Mouse (Mus musculus) forebrain, embryonic 12.5 days (tissue): ENCODE measurements at regions not wholly inside any gene's neighbourhood (a gene's known extent, or its start where the extent isn't known, plus 50 kb on each side); places are given as distances from the start of the nearest gene placed in this dataset.

Source experiments
- ATAC-seq: fragments of 200-750 bp; cut with Nextera tagmentation; 2 replicates; pipeline ENCODE4 v1.8.0; 2017; ENCODE audit warnings: moderate TSS enrichment; ENCODE audit not compliant: low FRiP score
- H3K27ac ChIP-seq: fragments of 300-500 bp; sonication (generic); 2 replicates; pipeline ENCODE4 v1.5.1; 2016; ENCODE audit warnings: mild to moderate bottlenecking
- H3K27me3 ChIP-seq: fragments of 300-500 bp; sonication (generic); 2 replicates; pipeline ENCODE4 v1.6.1; 2016; ENCODE audit warnings: mild to moderate bottlenecking
- H3K36me3 ChIP-seq: fragments of 300-500 bp; sonication (generic); replicated peaks from 2 replicates; pipeline ENCODE4 v1.6.1; 2016; ENCODE audit warnings: mild to moderate bottlenecking
- H3K4me1 ChIP-seq: fragments of 300-500 bp; sonication (generic); 2 replicates; pipeline ENCODE4 v1.6.1; 2016
- H3K4me2 ChIP-seq: fragments of 300-500 bp; sonication (generic); 2 replicates; pipeline ENCODE4 v1.6.1; 2016; ENCODE audit warnings: mild to moderate bottlenecking, moderate library complexity
- H3K4me3 ChIP-seq: fragments of 300-500 bp; sonication (generic); replicated peaks from 2 replicates; pipeline ENCODE4 v1.5.1; 2016; ENCODE audit warnings: mild to moderate bottlenecking
- H3K9ac ChIP-seq: fragments of 300-500 bp; sonication (generic); 2 replicates; pipeline ENCODE4 v1.6.1; 2016; ENCODE audit warnings: mild to moderate bottlenecking
- H3K9me3 ChIP-seq: fragments of 300-500 bp; sonication (generic); 2 replicates; pipeline ENCODE4 v1.6.1; 2016
- WGBS: fragments of 180-500 bp; shearing (Covaris S2); methylation state at CpG from one replicate; pipeline ENCODE4 v1.1.7; 2016; 5-methylcytosine and 5-hydroxymethylcytosine counted together

DNA sequence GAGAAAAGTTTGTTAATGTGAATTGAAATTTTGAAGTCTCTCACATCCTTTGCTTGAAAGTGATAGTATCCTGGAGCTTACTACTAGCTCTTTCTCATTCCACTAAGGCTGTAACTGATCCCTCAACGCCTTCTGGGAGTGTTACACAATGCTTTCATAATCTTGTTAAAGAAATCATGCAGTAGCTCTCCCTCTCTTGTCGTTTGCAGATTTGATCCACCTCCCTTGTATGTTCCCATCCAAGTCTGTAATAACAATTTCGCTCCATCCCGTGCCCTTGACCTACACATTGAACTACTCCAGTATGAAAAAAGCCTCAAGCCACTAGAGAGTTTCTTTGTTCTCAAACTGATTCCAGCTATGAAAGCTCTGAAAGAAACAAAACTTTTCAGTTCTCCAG, 63.9 kb upstream of the Fibin start:
- no peak overlapping the region for H3K27ac ChIP-seq
- ATAC-seq: no peak
- no peak overlapping the region for H3K4me3 ChIP-seq
- no peaks in the 10 kb centered on the region for H3K4me1 ChIP-seq
- no peaks in the 10 kb centered on the region for H3K27me3 ChIP-seq
- H3K9me3 ChIP-seq: no peaks in the 10 kb centered on the region
- H3K9ac ChIP-seq: no peak overlapping the region
- no peak overlapping the region for H3K4me2 ChIP-seq
- H3K36me3 ChIP-seq: no peaks in the 10 kb centered on the region
- WGBS: 48% methylated on average over 4 of the region's 4 CpGs

DNA sequence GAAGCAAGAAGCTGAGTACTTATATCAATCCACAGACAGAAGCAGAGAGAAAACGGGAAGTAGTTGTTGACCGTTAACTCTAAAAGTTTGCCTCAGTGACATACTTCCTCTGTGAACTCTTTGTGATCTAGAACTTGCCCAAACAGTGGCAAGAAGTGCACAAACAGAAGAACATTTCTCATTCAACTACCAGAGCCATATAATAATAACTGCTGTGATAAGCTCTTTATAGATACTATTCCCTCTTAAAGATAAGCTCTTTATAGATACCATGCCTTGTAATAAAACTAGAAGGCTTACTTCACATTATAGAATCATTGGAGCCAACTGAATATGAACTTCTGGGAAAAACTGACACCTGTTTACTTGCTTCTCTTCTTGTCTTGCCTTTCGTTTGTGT, 89.7 kb upstream of the Fibin start:
- Histone ChIP-seq H3K4me3 (no peak overlapping the region), H3K27me3 (no peaks in the 10 kb centered on the region), H3K27ac (no peak overlapping the region), H3K9me3 (no peaks in the 10 kb centered on the region), H3K9ac (no peak overlapping the region), H3K4me2 (no peak overlapping the region), H3K36me3 (no peaks in the 10 kb centered on the region), H3K4me1 (no peaks in the 10 kb centered on the region)
- WGBS: 87% methylated on average over 3 of the region's 3 CpGs
- ATAC-seq: no peak

DNA sequence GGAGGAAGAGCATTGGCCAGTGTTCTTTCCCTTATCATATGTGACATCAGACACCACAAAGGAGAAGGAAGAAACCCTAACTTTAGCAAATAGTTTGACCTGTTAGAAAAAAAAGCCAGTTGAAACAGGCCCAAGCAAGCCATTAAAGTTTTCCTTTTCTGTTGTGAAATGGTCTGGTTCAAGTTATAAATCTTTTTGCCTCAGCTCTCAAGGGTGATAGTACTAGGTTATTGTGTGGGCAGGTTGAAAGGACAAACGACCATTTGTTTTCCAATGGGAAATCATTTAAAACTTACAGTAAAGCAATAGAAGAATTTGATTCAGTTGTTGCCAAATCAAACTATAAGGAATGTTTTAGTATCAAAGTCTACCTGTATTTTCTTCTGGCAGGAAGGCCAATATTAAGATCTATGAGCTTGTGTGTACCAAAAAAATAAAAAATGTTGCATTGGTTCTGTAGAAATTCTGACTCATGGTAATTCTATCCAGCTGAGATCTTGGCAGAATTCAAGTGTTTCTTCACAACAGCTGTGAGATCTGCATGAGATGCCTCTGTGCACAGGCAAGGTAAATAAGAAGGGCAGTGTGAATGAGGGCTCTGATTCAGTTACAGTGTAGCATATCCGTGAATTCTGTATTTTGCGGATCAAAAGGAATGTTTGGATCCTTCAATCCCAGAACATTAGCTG, 109.5 kb upstream of the Fibin start:
- H3K9me3 ChIP-seq: no peaks in the 10 kb centered on the region
- no peaks in the 10 kb centered on the region for H3K36me3 ChIP-seq
- H3K27me3 ChIP-seq: no peaks in the 10 kb centered on the region
- no peaks in the 10 kb centered on the region for H3K4me1 ChIP-seq
- H3K27ac ChIP-seq: no peak overlapping the region
- no peak overlapping the region for H3K9ac ChIP-seq
- no peak overlapping the region for H3K4me3 ChIP-seq
- no peak for ATAC-seq
- no peak overlapping the region for H3K4me2 ChIP-seq
- 86% methylated on average over 3 of the region's 3 CpGs for WGBS

DNA sequence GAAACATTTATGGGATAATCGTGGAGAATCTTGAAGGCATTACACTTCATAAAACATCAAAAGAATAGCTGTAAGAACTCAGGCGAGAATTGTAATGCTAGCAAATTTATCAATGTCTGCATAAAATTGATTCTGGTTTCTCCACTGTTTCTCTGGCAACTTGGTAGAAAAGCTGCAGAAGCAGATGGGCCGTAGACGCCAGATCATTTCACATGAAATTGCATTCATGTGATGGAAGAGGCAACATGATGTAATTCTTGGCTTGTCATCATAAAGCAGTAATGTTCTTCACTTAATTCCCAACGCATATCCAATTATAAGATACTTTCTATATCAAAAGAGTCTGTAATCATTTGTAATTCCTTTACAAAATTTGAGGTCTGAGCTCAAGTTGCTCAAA, 113.6 kb upstream of the Fibin start:
- Histone ChIP-seq H3K4me3 (no peak overlapping the region), H3K27me3 (no peaks in the 10 kb centered on the region), H3K9ac (no peak overlapping the region), H3K27ac (no peak overlapping the region), H3K36me3 (no peaks in the 10 kb centered on the region), H3K9me3 (no peaks in the 10 kb centered on the region), H3K4me1 (no peaks in the 10 kb centered on the region), H3K4me2 (no peak overlapping the region)
- 87% methylated on average over 5 of the region's 5 CpGs for WGBS
- no peak for ATAC-seq

DNA sequence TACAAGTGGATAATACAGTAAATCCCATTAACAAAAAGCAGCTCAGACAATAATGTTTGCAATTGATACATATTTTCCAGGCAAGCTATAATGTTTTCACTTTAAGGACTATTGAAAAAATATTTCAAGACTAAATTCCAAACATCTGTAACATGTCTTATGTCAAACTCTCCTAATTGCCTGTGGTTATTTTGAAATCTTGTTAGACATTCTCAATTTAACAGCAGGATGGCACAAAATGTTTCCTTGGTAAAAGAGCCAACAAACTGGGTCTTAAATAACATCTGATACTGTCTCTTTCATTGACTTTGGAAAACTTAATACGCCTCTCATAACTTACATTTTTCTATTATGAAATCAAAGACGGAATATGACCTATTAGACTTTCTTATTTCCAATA, 115.8 kb upstream of the Slc5a12 start:
- Histone ChIP-seq H3K27ac (no peak overlapping the region), H3K9ac (no peak overlapping the region), H3K4me3 (no peak overlapping the region), H3K4me1 (peaks cover under 1% of the 10 kb centered on the region; the same call in 1 of the 2 replicates), H3K27me3 (no peaks in the 10 kb centered on the region), H3K36me3 (no peaks in the 10 kb centered on the region), H3K4me2 (no peak overlapping the region), H3K9me3 (no peaks in the 10 kb centered on the region)
- 95% methylated on average over 2 of the region's 2 CpGs for WGBS
- ATAC-seq: no peak

DNA sequence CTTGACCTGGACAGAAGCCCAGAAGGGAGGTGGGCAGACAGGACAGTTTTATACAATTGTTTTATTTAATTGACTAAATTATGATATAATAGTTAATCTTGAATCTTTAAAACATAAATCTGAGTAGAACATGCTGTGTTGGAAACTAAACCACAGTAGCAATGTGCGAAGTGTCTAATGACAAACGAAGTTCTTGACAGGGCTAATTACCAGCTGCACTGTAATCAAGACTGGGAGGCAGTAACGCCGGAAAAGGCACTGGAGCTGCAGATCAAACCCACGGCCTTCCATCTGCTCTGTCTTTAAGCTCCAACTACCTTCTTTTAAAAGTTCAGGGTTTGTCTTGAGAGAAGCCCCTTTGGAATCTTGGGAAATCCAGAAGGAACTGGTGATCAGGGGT, 110.9 kb upstream of the Slc5a12 start:
- Histone ChIP-seq H3K4me2 (no peak overlapping the region), H3K4me1 (peaks cover 2% of the 10 kb centered on the region; the same call in 1 of the 2 replicates), H3K9ac (no peak overlapping the region), H3K4me3 (no peak overlapping the region), H3K27ac (no peak overlapping the region), H3K9me3 (no peaks in the 10 kb centered on the region), H3K27me3 (no peaks in the 10 kb centered on the region), H3K36me3 (no peaks in the 10 kb centered on the region)
- 64% methylated on average over 5 of the region's 5 CpGs for WGBS
- ATAC-seq: no peak

DNA sequence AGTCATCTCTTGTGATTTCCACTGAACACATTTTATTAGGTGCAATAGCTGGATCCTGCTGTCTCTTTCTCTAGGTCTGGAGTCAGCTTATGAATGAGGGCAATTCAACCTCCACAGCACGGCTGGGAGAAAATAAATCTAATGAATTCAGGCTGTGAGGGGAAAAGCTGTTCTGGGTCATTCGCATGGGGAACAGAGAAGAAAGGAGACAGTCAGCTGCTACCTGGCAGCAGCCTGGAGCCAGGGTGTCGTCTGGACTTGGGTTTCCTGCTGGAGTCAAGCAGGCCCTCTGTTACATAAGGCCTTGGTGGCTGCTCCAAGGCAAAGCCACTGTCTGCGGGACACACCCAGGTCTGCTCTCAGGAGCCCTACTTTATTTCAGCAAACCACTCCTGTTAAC, 110.4 kb upstream of the Slc5a12 start:
- ATAC-seq: 0 out of 2 replicates have a peak, but pooled peaks have one; percentile 17
- H3K36me3 ChIP-seq: no peaks in the 10 kb centered on the region
- no peak overlapping the region for H3K4me3 ChIP-seq
- no peak overlapping the region for H3K4me2 ChIP-seq
- H3K4me1 ChIP-seq: peaks cover 2% of the 10 kb centered on the region; the same call in 1 of the 2 replicates
- 58% methylated on average over 4 of the region's 4 CpGs for WGBS
- H3K27ac ChIP-seq: no peak overlapping the region
- H3K27me3 ChIP-seq: no peaks in the 10 kb centered on the region
- H3K9ac ChIP-seq: no peak overlapping the region
- no peaks in the 10 kb centered on the region for H3K9me3 ChIP-seq

DNA sequence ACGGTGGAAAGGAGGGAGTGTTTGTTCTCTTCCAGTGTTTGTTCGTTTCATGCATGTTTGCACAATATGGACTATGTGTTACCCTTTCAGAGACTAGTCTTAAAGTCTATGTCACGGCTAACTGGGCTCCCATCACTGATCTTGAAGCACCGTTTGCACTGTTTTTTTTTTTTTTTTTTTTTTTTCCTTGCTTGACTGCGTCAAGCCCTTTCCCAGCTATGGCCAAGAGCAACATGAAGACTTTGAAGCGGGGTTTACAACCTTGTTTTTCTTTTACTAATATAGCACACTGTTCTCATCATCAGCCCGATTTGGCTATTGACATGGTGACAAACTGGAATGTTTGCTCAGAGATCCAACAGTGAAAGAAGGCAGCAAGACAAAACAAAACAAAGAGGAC, 109.1 kb upstream of the Slc5a12 start:
- Histone ChIP-seq H3K27ac (no peak overlapping the region), H3K27me3 (no peaks in the 10 kb centered on the region), H3K4me1 (peaks cover 2% of the 10 kb centered on the region; the same call in 1 of the 2 replicates), H3K36me3 (no peaks in the 10 kb centered on the region), H3K9ac (no peak overlapping the region), H3K4me3 (no peak overlapping the region), H3K4me2 (no peak overlapping the region), H3K9me3 (no peaks in the 10 kb centered on the region)
- 74% methylated on average over 7 of the region's 7 CpGs for WGBS
- ATAC-seq: no peak

DNA sequence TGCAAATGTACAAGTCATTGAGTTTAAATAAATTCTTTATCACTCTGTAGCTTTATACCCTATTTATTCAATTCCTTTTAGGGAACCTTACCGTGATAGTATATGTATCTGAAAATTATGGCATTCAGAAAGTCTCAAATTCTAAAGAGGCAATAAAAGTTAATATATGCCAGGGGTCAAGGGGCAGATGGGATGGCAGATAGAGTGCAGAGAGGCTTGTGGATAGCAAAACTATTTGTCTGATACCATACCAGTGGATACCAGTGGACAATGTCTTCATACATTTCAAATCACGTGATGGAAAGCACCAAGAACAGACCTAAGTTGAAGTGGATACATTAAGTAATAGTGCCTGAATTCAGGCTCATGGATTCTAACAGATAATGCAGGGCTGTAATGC, 95.3 kb upstream of the Slc5a12 start:
- no peak overlapping the region for H3K27ac ChIP-seq
- WGBS: 84% methylated on average over 2 of the region's 2 CpGs

DNA sequence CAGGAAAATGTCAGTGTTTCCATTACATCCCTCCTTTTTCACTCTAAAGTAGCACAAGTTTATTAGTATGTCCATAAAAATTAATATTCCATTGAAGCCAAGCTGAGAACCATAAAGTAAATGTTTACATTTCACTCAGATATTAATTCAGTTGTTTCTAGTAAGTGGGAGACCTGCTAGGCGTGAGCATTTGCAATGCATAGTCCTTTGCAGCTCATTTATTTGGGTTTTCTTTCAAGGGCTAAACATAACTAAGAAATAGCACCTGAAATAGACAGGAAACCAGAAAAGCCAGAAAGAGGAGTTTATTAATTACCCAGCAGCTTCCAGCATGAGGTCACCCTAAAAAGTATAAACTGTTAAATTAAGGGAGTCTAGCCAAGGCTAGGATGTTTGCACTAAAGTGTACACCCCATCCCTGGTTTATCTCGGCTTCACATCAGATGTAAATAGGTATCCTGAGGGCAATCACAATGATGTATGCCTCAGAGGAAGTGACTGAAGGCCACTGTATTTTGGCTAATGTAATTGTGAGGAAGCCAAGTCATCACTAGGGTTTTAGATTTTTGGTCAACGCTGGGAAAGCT, 88.8 kb upstream of the Slc5a12 start:
- Histone ChIP-seq H3K4me1 (no peaks in the 10 kb centered on the region), H3K4me2 (no peak overlapping the region), H3K4me3 (no peak overlapping the region), H3K9ac (no peak overlapping the region), H3K36me3 (no peaks in the 10 kb centered on the region), H3K27me3 (no peaks in the 10 kb centered on the region), H3K9me3 (no peaks in the 10 kb centered on the region), H3K27ac (no peak overlapping the region)
- WGBS: 85% methylated on average over 3 of the region's 3 CpGs
- no peak for ATAC-seq

More for the DNA sequence above, 95.3 kb upstream of the Slc5a12 start:
- Histone ChIP-seq H3K4me3 (no peak overlapping the region), H3K9me3 (no peaks in the 10 kb centered on the region), H3K27me3 (no peaks in the 10 kb centered on the region), H3K9ac (no peak overlapping the region), H3K4me2 (no peak overlapping the region), H3K4me1 (no peaks in the 10 kb centered on the region), H3K36me3 (no peaks in the 10 kb centered on the region)
- no peak for ATAC-seq

DNA sequence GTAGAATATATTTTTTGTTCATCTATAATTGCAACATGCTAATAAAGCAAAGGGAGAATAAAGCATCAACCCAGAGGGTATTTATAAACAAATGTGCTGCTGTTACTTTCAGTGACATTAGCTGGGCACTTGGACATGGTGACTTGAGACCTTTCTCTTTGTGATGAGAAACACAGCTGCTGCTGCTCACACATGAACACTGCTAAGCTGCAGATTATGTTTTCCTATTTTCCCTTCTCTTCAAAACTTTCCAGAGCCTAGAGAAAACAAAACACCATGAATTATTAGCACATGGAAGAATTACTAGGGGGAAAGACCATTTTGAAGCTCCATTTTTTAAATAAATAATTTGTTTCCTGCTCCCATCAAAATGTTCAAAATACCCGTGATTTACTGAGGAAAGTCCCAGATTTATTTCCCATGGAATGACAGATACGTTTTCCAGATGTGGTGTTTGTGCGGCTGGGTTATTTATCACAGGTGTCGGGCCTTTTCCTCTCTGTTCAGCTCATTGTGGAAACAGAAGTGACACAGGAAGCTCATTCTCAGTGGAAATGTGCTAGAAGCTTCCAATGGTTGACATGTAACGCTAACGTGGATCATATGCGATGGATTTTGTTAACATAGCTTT, 73.8 kb upstream of the Slc5a12 start:
- H3K36me3 ChIP-seq: no peaks in the 10 kb centered on the region
- H3K27ac ChIP-seq: no peak overlapping the region
- no peak for ATAC-seq
- H3K27me3 ChIP-seq: no peaks in the 10 kb centered on the region
- H3K4me3 ChIP-seq: no peak overlapping the region
- H3K9me3 ChIP-seq: no peaks in the 10 kb centered on the region
- no peak overlapping the region for H3K4me2 ChIP-seq
- WGBS: 83% methylated on average over 7 of the region's 7 CpGs
- H3K4me1 ChIP-seq: no peaks in the 10 kb centered on the region
- H3K9ac ChIP-seq: no peak overlapping the region

DNA sequence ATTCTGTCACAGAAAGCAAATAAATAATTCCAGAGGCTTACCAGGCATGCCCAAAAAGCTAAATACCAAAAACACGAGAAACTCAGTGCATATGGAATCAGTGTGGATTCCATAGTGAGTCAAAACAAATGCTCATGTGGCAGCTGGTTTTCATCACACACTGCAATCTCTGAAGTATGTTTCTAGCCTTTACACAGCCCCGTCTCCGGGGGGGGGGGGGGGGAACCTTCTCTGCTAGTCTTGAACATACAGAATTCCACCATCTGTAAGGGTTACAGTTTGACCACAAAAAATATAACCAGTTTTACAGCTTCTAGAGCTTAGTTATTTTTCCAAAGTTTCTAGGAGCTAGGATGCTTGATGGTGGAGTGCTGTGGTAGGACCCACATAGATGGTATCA, 68.9 kb upstream of the Slc5a12 start:
- Histone ChIP-seq H3K4me1 (no peaks in the 10 kb centered on the region), H3K9me3 (no peaks in the 10 kb centered on the region)
- 87% methylated on average over 3 of the region's 3 CpGs for WGBS

DNA sequence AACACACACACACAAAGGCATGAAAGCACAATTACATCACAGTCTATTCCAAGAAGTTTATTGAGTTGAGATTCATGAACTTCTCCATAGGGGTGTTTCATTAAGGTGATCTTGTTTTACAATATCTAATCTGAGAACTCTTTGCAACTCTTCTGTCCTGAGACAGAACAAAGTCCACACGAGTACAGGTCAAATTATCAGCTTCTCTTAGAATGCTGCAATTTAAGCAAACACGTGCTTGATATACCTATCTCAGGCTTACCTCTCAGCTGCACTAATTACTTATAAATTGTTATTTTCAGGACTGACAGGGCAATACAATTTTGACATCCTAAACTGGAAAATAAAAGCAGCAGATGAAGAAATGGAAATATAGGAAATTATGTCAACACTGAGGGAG, 57.0 kb upstream of the Slc5a12 start:
- H3K27me3 ChIP-seq: no peaks in the 10 kb centered on the region
- H3K4me2 ChIP-seq: no peak overlapping the region
- no peak overlapping the region for H3K27ac ChIP-seq
- WGBS: 83% methylated on average over 2 of the region's 2 CpGs
- H3K4me3 ChIP-seq: no peak overlapping the region
- H3K9ac ChIP-seq: no peak overlapping the region
- no peaks in the 10 kb centered on the region for H3K4me1 ChIP-seq
- H3K36me3 ChIP-seq: no peaks in the 10 kb centered on the region
- H3K9me3 ChIP-seq: no peaks in the 10 kb centered on the region
- no peak for ATAC-seq

More for the DNA sequence above, 68.9 kb upstream of the Slc5a12 start:
- Histone ChIP-seq H3K36me3 (no peaks in the 10 kb centered on the region), H3K27ac (no peak overlapping the region), H3K4me2 (no peak overlapping the region), H3K27me3 (no peaks in the 10 kb centered on the region), H3K9ac (no peak overlapping the region), H3K4me3 (no peak overlapping the region)
- ATAC-seq: no peak
